Mouse (Mus musculus) intestine, embryonic 14.5 days (tissue): ENCODE measurements around the gene Tbx18. TPM values are rescaled to one million over a fixed set of nuclear protein-coding genes. Genes with fewer than 3 reads are reported as not detected.

Experiments
- ATAC-seq: fragments of 200-750 bp; cut with Nextera tagmentation; replicated peaks from 2 replicates; pipeline ENCODE4 v1.8.0; 2017; ENCODE audit warnings: low read depth, moderate number of reproducible peaks, moderate TSS enrichment, moderate library complexity; ENCODE audit not compliant: low FRiP score, low TSS enrichment
- DNase-seq: peaks from one replicate; pipeline ENCODE4 v3.0.0-alpha.2; 2018; ENCODE audit warnings: low spot score
- H3K27ac ChIP-seq: fragments of 300-500 bp; sonication (generic); 2 replicates; pipeline ENCODE4 v1.5.1; 2014; ENCODE audit warnings: low read depth, mild to moderate bottlenecking, control low read depth
- H3K27me3 ChIP-seq: fragments of 300-500 bp; sonication (generic); replicated peaks from 2 replicates; pipeline ENCODE4 v1.6.1; 2014; ENCODE audit warnings: low read length, control low read depth; ENCODE audit not compliant: control insufficient read depth, insufficient read depth
- H3K36me3 ChIP-seq: fragments of 300-500 bp; sonication (generic); 2 replicates; pipeline ENCODE4 v1.6.1; 2014; ENCODE audit warnings: low read length, control low read depth; ENCODE audit not compliant: control insufficient read depth, insufficient read depth
- H3K4me1 ChIP-seq: fragments of 300-500 bp; sonication (generic); replicated peaks from 2 replicates; pipeline ENCODE4 v1.6.1; 2014; ENCODE audit warnings: low read length, control low read depth, mixed read lengths; ENCODE audit not compliant: control insufficient read depth, insufficient read depth
- H3K4me2 ChIP-seq: fragments of 300-500 bp; sonication (generic); 2 replicates; pipeline ENCODE4 v1.6.1; 2014; ENCODE audit warnings: low read length
- H3K4me3 ChIP-seq: fragments of 300-500 bp; sonication (generic); 2 replicates; pipeline ENCODE4 v1.5.1; 2014; ENCODE audit warnings: low read depth, low read length, control low read depth, mixed read lengths
- H3K9ac ChIP-seq: fragments of 300-500 bp; sonication (generic); 2 replicates; pipeline ENCODE4 v1.6.1; 2014; ENCODE audit warnings: mild to moderate bottlenecking, low read length
- H3K9me3 ChIP-seq: fragments of 300-500 bp; sonication (generic); 2 replicates; pipeline ENCODE4 v1.6.1; 2016; ENCODE audit warnings: low read length, control low read depth; ENCODE audit not compliant: control insufficient read depth
- WGBS: fragments of 180-500 bp; shearing (Covaris S2); extraction: QIAGEN DNeasy Blood & Tissue Kit; methylation state at CpG from one replicate; pipeline ENCODE4 v1.1.7; 2014; 5-methylcytosine and 5-hydroxymethylcytosine counted together
- polyA plus RNA-seq: library from polyadenylated mRNA; unstranded; fragments of >200 nt; fragmentation: Nextera tagmentation; extraction: Ambion mirVana; gene quantifications from 2 replicates; pipeline ENCODE4 v1.2.1, GENCODE M21; 2014

Tbx18 gene
- polyA plus RNA-seq, 1 experiment from 2014 or later: 0.42 TPM

DNA sequence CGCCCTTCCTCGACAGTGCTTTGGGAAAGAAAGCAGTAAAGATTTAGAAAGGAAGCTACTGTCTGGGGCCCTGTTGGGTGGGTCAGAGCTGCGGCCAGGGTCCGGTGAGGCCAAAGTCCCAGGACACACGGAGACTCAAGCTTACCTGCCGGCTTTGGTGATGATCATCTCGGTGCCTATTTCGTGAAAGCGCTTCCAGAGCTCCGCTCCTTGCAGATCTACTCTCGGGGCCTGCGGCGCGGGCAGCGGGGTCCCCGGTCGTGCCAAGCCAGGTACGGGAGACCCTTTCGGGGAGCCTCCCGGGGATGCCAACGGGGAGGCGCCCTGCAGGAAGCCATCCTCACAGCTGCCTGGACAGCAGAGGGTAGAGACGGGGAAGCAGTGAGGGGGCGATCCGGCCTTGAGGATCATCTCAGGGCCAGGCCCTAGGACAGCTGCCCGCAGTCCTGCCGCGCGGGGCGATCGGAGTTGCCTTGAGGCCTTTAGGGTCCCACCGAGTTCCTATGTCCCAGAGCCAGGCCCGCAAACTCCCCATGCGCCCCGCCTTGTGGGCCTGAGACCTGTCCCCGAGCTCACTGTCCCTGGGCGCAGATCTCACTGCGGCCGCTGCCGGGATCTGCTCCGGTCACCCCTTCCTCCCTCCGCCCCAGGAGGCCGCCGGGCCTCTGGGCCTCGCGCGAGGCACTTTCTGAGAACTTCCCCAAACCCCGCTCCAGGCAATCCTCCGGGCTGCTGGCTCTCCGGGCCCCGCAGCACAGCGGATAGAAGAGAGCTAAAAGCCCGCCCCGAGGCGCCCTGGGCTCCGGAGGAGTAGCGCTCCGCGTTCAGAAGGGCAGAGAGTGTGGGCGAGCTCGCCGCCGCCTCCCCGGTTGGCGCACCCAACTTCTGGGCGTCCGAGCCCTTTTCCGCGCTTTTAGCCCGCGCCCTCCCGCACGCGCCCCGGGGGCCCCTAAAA, 1.5 kb downstream of the Tbx18 start:
- no peaks in the 10 kb centered on the region for H3K9me3 ChIP-seq
- H3K36me3 ChIP-seq: no peaks in the 10 kb centered on the region
- peak overlapping the region; percentile 60 for H3K4me2 ChIP-seq
- H3K4me1 ChIP-seq: peaks cover 16% of the 10 kb centered on the region
- peak; percentile 72 for ATAC-seq
- peak; percentile 73 for DNase-seq
- H3K4me3 ChIP-seq: peak overlapping the region; percentile 38
- no peak overlapping the region for H3K27ac ChIP-seq
- H3K9ac ChIP-seq: peak overlapping the region; percentile 34; the same call in 1 of the 2 replicates
- H3K27me3 ChIP-seq: peaks cover 88% of the 10 kb centered on the region
- 2% methylated on average over 70 of the region's 75 CpGs for WGBS

DNA sequence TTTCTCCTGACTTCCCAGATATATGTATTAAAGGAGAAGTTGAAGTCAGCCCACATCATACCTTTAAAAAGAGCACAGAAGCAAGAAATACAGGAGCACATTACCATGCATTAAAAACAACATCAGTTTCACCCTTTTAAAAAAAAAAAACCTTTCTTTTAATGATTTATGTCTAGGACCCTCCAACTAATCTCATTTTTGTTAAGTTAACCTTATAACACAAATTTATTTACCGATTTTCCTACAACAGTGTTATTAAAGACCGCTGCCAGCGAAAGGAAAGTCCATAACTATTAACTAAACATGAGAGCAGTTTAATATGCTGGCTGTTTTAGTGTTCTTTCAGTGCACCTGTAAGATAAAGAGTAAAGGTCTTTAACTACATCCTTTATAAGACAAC, 3.0 kb downstream of the Tbx18 start:
- DNase-seq (no peak), ATAC-seq (no peak)
- Histone ChIP-seq H3K27me3 (peaks cover 89% of the 10 kb centered on the region), H3K9me3 (no peaks in the 10 kb centered on the region), H3K27ac (no peak overlapping the region), H3K36me3 (no peaks in the 10 kb centered on the region), H3K4me1 (peaks cover 16% of the 10 kb centered on the region), H3K4me3 (no peak overlapping the region), H3K9ac (no peak overlapping the region), H3K4me2 (no peak overlapping the region)
- 19% methylated on average over 3 of the region's 3 CpGs for WGBS

DNA sequence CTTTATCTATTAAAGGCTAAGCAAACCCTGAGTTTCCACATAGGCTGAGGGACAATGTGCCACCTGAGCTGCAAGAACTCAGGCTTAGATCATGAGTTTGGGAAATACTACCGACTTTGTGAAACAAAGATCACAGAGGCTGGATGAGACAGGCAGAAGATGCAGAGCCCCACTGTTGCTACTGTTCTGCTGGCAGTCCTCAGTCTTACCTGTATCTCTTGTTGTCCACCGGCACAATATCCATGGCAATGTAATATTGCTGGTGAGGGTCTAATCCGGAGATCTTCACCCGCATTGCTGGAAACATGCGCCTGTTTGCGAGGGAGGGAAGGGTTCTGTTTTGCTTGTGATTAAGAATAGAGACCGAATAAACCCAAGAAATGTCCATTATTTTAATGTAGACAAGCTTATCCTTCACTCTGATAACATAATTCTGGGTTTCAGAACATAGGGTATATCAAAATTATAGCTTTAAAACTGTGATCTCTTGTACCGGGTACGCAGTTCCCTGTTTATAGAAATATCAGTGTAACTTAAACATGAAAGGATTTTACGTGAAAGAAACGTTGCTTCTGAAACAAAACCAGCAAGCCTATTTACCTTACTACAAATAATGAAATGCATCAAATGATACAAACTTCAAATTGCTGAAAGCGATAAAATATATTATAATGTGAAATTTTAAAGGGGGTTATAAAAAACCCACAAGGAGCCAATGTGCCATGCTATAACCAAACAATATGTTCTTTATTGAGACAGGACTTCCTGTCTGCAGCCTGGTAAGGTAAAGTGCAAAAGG, 3.7 kb downstream of the Tbx18 start:
- Histone ChIP-seq H3K27ac (no peak overlapping the region), H3K4me2 (no peak overlapping the region), H3K27me3 (peaks cover 86% of the 10 kb centered on the region), H3K4me1 (peaks cover 16% of the 10 kb centered on the region), H3K4me3 (no peak overlapping the region), H3K36me3 (no peaks in the 10 kb centered on the region), H3K9me3 (no peaks in the 10 kb centered on the region), H3K9ac (no peak overlapping the region)
- no peak for ATAC-seq
- DNase-seq: peak; percentile 70
- 9% methylated on average over 12 of the region's 12 CpGs for WGBS

DNA sequence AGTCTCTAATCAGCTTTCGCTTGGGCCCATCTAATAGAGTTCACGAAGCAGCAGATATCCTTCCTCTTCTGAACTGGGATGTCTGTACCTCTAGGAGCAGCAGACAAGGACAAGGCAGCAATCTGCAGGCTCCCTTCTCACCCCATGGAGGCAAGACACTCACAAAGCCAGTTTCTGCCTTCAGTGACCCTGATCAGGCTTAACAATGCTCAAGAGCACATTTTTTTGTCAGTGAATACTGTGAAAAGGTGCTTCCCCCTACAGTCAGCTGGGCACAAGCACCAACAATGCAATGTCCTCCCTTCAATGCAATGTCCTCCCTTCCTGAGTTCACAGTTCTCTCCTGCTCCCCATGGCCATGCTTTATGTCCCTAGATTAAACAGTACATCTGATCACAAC, 9.3 kb downstream of the Tbx18 start:
- Histone ChIP-seq H3K4me1 (no peaks in the 10 kb centered on the region), H3K9me3 (no peaks in the 10 kb centered on the region), H3K4me2 (no peak overlapping the region), H3K4me3 (no peak overlapping the region), H3K27me3 (peaks cover 44% of the 10 kb centered on the region), H3K27ac (no peak overlapping the region), H3K36me3 (no peaks in the 10 kb centered on the region), H3K9ac (no peak overlapping the region)
- ATAC-seq (no peak), DNase-seq (no peak)
- 60% methylated on average over 2 of the region's 2 CpGs for WGBS

DNA sequence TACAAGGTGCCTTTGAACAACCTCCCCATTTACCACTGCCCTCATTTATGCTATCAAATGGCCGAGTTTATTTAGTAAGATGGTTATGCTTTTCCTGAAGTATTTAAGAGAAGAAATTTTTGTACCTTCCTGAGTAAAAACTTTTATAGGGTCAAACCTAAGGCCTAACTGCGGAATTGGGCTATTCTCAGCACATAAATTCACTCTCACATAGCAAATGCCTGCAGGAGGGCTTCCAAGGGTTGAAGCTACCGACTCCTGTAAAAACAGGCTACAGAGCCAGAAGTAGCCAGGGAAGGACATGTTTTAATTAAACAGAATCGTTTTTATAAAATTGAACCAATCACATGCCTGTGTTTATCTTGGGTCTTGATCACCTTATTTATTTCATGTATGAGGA, 20.7 kb downstream of the Tbx18 start:
- Histone ChIP-seq H3K4me1 (no peaks in the 10 kb centered on the region), H3K9me3 (no peaks in the 10 kb centered on the region), H3K36me3 (no peaks in the 10 kb centered on the region), H3K27ac (no peak overlapping the region), H3K9ac (no peak overlapping the region), H3K4me3 (no peak overlapping the region), H3K27me3 (0 out of 2 replicates have a peak, but pooled peaks cover 2% of the 10 kb centered on the region), H3K4me2 (no peak overlapping the region)
- WGBS: 61% methylated on average over 4 of the region's 4 CpGs
- DNase-seq (no peak), ATAC-seq (no peak)

DNA sequence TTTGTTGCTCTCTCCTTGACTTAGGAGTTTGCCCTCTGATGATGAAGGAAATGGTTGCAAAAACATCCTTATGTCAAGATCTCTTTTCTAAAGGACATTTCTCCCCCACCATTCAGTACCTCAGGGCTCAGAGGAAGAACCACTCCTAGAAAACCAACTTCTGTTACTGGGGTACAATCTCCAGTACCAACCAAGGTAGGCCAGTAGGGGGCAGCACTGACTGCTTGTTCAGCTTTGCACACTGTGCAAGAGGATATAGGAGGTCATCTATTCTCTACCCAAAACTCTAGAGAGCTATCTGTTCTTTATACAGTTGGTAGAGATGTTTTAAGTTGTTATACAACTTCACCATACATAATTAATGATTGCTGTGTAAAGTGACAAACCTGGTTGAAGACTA, 22.9 kb downstream of the Tbx18 start:
- H3K4me3 ChIP-seq: no peak overlapping the region

DNA sequence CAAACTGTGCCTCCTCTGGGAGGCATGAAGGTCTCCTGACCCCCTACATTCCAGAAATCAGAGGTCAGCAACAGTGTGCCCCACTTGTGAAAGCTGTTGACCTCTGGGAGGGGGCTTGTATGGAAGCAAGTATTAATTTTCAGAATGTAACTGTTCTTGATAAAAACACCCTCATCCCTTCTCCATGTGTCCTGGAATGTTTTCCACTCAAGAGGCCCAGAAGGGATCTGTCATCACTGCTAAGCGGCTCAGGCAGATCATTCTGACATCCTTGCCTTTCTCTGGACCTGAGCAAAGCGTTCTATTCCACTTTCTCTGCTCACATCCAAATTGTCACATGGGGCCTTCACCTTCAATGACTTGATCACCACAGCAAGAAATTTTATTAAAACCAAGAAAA, 28.8 kb downstream of the Tbx18 start:
- Histone ChIP-seq H3K9me3 (no peaks in the 10 kb centered on the region), H3K27me3 (no peaks in the 10 kb centered on the region), H3K4me1 (no peaks in the 10 kb centered on the region), H3K4me2 (no peak overlapping the region), H3K9ac (no peak overlapping the region), H3K36me3 (no peaks in the 10 kb centered on the region), H3K4me3 (no peak overlapping the region), H3K27ac (no peak overlapping the region)
- DNase-seq: no peak
- 69% methylated on average over 2 of the region's 2 CpGs for WGBS
- ATAC-seq: no peak

More for the DNA sequence above, 22.9 kb downstream of the Tbx18 start:
- no peak overlapping the region for H3K9ac ChIP-seq
- no peaks in the 10 kb centered on the region for H3K27me3 ChIP-seq
- DNase-seq (peak; percentile 61), ATAC-seq (no peak)
- no peaks in the 10 kb centered on the region for H3K9me3 ChIP-seq
- H3K36me3 ChIP-seq: no peaks in the 10 kb centered on the region
- no peak overlapping the region for H3K27ac ChIP-seq
- no peak overlapping the region for H3K4me2 ChIP-seq
- H3K4me1 ChIP-seq: no peaks in the 10 kb centered on the region

DNA sequence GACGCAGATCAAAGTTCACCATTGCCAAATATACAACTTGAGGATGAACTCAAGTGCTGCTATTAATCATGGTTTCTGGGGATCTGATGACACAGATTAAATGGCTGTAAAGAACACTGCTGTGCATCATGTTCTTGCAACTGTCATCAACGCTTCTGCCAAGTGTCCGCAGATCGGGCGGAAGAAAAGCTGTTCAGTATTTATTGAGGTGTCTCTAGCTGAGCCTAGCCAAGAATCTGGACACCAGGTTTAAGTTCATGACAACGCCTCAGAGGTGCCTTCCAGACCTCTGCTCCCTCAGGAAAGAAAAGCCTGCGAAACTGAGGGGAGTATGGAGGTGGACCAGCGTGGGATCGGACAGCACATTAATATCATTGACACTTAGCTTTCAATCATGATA, 44.1 kb downstream of the Tbx18 start:
- Histone ChIP-seq H3K36me3 (no peaks in the 10 kb centered on the region), H3K4me2 (no peak overlapping the region)

More for the DNA sequence above, 44.1 kb downstream of the Tbx18 start:
- ATAC-seq: no peak
- no peak for DNase-seq
- 60% methylated on average over 9 of the region's 9 CpGs for WGBS
- H3K27ac ChIP-seq: no peak overlapping the region
- H3K9me3 ChIP-seq: no peaks in the 10 kb centered on the region
- no peak overlapping the region for H3K4me3 ChIP-seq
- no peak overlapping the region for H3K9ac ChIP-seq
- no peaks in the 10 kb centered on the region; the same call in 1 of the 2 replicates for H3K4me1 ChIP-seq
- H3K27me3 ChIP-seq: no peaks in the 10 kb centered on the region
